Mouse (Mus musculus) adrenal gland, adult 8-10 months (tissue): ENCODE results near the gene Cd22. TPM values are rescaled to one million over a fixed set of nuclear protein-coding genes. Genes with fewer than 3 reads are reported as not detected.
A peak's percentile ranks its signal among the peaks of the same experiment; 100 is the strongest.
"Not testable (repeated sequence)": the region's sequence is repeated elsewhere in the genome, so short reads cannot be mapped to it uniquely, and the experiment has no call there.

Experiments used
- DNase-seq: peaks from one replicate; pipeline ENCODE4 v3.0.0; 2022
- total RNA-seq, 4 experiments: library from RNA; stranded (reverse); gene quantifications; 2 replicates each; pipeline ENCODE4 v1.2.4; 2022

Cd22 gene
- 1 to 10 TPM; 1.1 to 2.3 (median 1.5) TPM for total RNA-seq

GRCm38 (mm10) chr7:30880176-30880575 lies at the start of gene Cd22:
Cd22 (minus strand) TSS chr7:30880342.
- DNase-seq = no peak

- not testable (repeated sequence) for DNase-seq
Measured at GRCm38 (mm10) chr7:30924581-30924980, 44.4 kb upstream of the Cd22 start, which contains the start of gene Hamp2. Hamp2 (minus strand) TSS chr7:30924681.

GRCm38 (mm10) chr7:30924071-30924470 lies 43.9 kb upstream of the Cd22 start:
- DNase-seq = no peak

GRCm38 (mm10) chr7:30922490-30922889 lies 42.3 kb upstream of the Cd22 start:
- DNase-seq = not testable (repeated sequence)

GRCm38 (mm10) chr7:30920217-30920616 lies 40.1 kb upstream of the Cd22 start:
- DNase-seq = no peak

- no peak for DNase-seq
Measured at GRCm38 (mm10) chr7:30917219-30917618, 37.1 kb upstream of the Cd22 start.

GRCm38 (mm10) chr7:30916713-30917112 lies 36.6 kb upstream of the Cd22 start:
- no peak for DNase-seq

- DNase-seq = no peak
Measured at GRCm38 (mm10) chr7:30914732-30915131, 34.6 kb upstream of the Cd22 start, which contains the start of gene Mag. Mag (minus strand) TSS chr7:30914873.

- DNase-seq = no peak
Measured at GRCm38 (mm10) chr7:30909773-30910172, 29.6 kb upstream of the Cd22 start.

GRCm38 (mm10) chr7:30908992-30909431 lies 28.9 kb upstream of the Cd22 start:
- no peak for DNase-seq

- DNase-seq = no peak
Measured at GRCm38 (mm10) chr7:30908277-30908991, 28.3 kb upstream of the Cd22 start.

- DNase-seq = no peak
Measured at GRCm38 (mm10) chr7:30904042-30904441, 23.9 kb upstream of the Cd22 start.

- DNase-seq = no peak
Measured at GRCm38 (mm10) chr7:30895217-30895616, 15.1 kb upstream of the Cd22 start.

GRCm38 (mm10) chr7:30892515-30892914 lies 12.4 kb upstream of the Cd22 start:
- no peak for DNase-seq

GRCm38 (mm10) chr7:30891746-30892145 lies 11.6 kb upstream of the Cd22 start:
- DNase-seq = no peak

- DNase-seq = no peak
Measured at GRCm38 (mm10) chr7:30890681-30891080, 10.5 kb upstream of the Cd22 start.

- DNase-seq = no peak
Measured at GRCm38 (mm10) chr7:30888786-30889185, 8.6 kb upstream of the Cd22 start.

- DNase-seq = no peak
Measured at GRCm38 (mm10) chr7:30887568-30888188, 7.5 kb upstream of the Cd22 start.

- DNase-seq = no peak
Measured at GRCm38 (mm10) chr7:30886852-30887251, 6.7 kb upstream of the Cd22 start.

- DNase-seq = no peak
Measured at GRCm38 (mm10) chr7:30884047-30884446, 3.9 kb upstream of the Cd22 start.

GRCm38 (mm10) chr7:30881367-30881766 lies 1.2 kb upstream of the Cd22 start:
- no peak for DNase-seq

- no peak for DNase-seq
Measured at GRCm38 (mm10) chr7:30878950-30879349, 1.2 kb downstream of the Cd22 start.

- peak; percentile 60 for DNase-seq
Measured at GRCm38 (mm10) chr7:30873083-30873482, 7.1 kb downstream of the Cd22 start.

GRCm38 (mm10) chr7:30863386-30863785 lies 16.8 kb downstream of the Cd22 start:
- no peak for DNase-seq
